Mouse (Mus musculus) hindbrain, postnatal 0 days (tissue): ENCODE measurements around the gene Ctcfl. TPM values are rescaled to one million over a fixed set of nuclear protein-coding genes. Genes with fewer than 3 reads are reported as not detected.

ENCODE experiments used
- ATAC-seq: fragments of 200-750 bp; cut with Nextera tagmentation; 2 replicates; pipeline ENCODE4 v1.8.0; 2017; ENCODE audit warnings: mild to moderate bottlenecking, moderate TSS enrichment, moderate library complexity
- DNase-seq: peaks from one replicate; pipeline ENCODE4 v3.0.0-alpha.2; 2015; ENCODE audit warnings: low spot score
- H3K27ac ChIP-seq: fragments of 300-500 bp; sonication (generic); 2 replicates; pipeline ENCODE4 v1.5.1; 2014; ENCODE audit warnings: mild to moderate bottlenecking
- H3K27me3 ChIP-seq: fragments of 300-500 bp; sonication (generic); 2 replicates; pipeline ENCODE4 v1.6.1; 2014; ENCODE audit warnings: low read length, mixed read lengths; ENCODE audit not compliant: insufficient read depth
- H3K36me3 ChIP-seq: fragments of 300-500 bp; sonication (generic); 2 replicates; pipeline ENCODE4 v1.6.1; 2014; ENCODE audit warnings: low read length, mixed read lengths; ENCODE audit not compliant: insufficient read depth
- H3K4me1 ChIP-seq: fragments of 300-500 bp; sonication (generic); 2 replicates; pipeline ENCODE4 v1.6.1; 2014; ENCODE audit warnings: antibody characterized with exemption, low read length, mixed read lengths; ENCODE audit not compliant: insufficient read depth
- H3K4me2 ChIP-seq: fragments of 300-500 bp; sonication (generic); 2 replicates; pipeline ENCODE4 v1.6.1; 2014; ENCODE audit warnings: low read depth, mild to moderate bottlenecking, low read length, moderate library complexity, mixed read lengths
- H3K4me3 ChIP-seq: fragments of 300-500 bp; sonication (generic); 2 replicates; pipeline ENCODE4 v1.5.1; 2014; ENCODE audit warnings: low read length
- H3K9ac ChIP-seq: fragments of 300-500 bp; sonication (generic); replicated peaks from 2 replicates; pipeline ENCODE4 v1.6.1; 2014; ENCODE audit warnings: mild to moderate bottlenecking, low read length, moderate library complexity, mixed read lengths
- H3K9me3 ChIP-seq: fragments of 300-500 bp; sonication (generic); 2 replicates; pipeline ENCODE4 v1.6.1; 2016; ENCODE audit warnings: low read length, mixed read lengths
- CTCF ChIP-seq: IDR thresholded peaks from 2 replicates; pipeline ENCODE4 v1.5.1; 2016; ENCODE audit warnings: antibody characterized with exemption, control low read depth, low read depth
- WGBS: fragments of 180-500 bp; shearing (Covaris S2); extraction: QIAGEN DNeasy Blood & Tissue Kit; methylation state at CpG from one replicate; pipeline ENCODE4 v1.1.7; 2014; 5-methylcytosine and 5-hydroxymethylcytosine counted together
- polyA plus RNA-seq: library from polyadenylated mRNA; unstranded; fragments of >200 nt; fragmentation: Nextera tagmentation; extraction: Ambion mirVana; gene quantifications from 2 replicates; pipeline ENCODE4 v1.2.1, GENCODE M21; 2015
- total RNA-seq: library from RNA; depleted of rRNA; stranded (reverse); fragments of >200 nt; gene quantifications from 2 replicates; pipeline ENCODE4 v1.2.3, GENCODE M21; 2014; rRNA removed

The Ctcfl gene
- total and polyA plus RNA-seq, 2 experiments from 2014 or later: not detected

DNA sequence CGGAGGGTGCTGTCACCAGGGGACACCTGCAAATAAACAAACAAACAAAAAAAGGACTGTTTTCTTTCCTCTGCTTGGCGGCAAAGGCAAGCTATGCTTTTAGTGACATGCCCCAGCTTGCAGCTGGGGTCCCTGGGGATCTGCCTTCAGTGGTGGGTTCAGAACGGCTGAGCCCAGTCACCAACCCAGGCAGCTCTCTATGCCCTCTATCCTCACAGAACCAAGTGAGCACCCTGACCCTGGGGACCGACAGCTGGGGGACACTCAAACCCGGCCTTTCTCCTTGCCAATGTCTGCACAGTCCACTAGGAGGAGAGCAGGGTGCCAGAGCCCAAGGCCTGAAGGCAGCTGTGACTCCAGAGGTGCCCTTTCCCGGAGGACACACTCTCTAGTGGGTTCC lies 69.5 kb downstream of the Ctcfl start:
- H3K36me3 ChIP-seq: no peaks in the 10 kb centered on the region
- H3K4me3 ChIP-seq: no peak overlapping the region
- no peak overlapping the region for H3K9ac ChIP-seq
- no peak overlapping the region for H3K4me2 ChIP-seq
- no peak for TF ChIP-seq CTCF
- WGBS: 58% methylated on average over 6 of the region's 6 CpGs
- H3K27me3 ChIP-seq: no peaks in the 10 kb centered on the region
- no peak overlapping the region for H3K27ac ChIP-seq
- ATAC-seq: no peak
- no peaks in the 10 kb centered on the region for H3K4me1 ChIP-seq
- DNase-seq: no peak
- H3K9me3 ChIP-seq: no peaks in the 10 kb centered on the region

DNA sequence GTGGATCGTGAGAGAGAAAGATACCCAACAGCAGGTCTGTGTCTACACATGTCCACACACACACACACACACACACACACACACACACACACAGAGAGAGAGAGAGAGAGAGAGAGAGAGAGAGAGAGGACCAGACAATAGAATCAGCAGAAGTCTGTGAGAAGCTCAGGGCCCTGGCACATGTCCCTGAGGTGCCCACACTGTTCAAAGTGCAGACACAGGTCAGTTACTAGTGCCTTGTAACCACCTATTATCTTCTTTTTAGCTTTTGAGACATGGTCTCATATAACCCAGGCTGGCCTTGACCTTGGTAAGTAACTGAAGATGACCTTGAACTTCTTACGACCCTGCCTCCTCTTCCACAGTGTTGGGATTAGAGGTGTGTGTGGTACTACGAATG lies 70.1 kb downstream of the Ctcfl start:
- no peak for ATAC-seq
- no peak overlapping the region for H3K4me2 ChIP-seq

GRCm38 (mm10) chr2:173048041-173048745 lies 71.1 kb downstream of the Ctcfl start:
- H3K27ac ChIP-seq: no peak overlapping the region
- H3K4me3 ChIP-seq: no peak overlapping the region
- ATAC-seq (no peak), DNase-seq (no peak)
- H3K27me3 ChIP-seq: no peaks in the 10 kb centered on the region
- H3K36me3 ChIP-seq: no peaks in the 10 kb centered on the region
- H3K4me2 ChIP-seq: no peak overlapping the region
- 47% methylated on average over 17 of the region's 17 CpGs for WGBS
- no peak for TF ChIP-seq CTCF
- no peak overlapping the region for H3K9ac ChIP-seq
- no peaks in the 10 kb centered on the region for H3K9me3 ChIP-seq
- no peaks in the 10 kb centered on the region for H3K4me1 ChIP-seq

More for the DNA sequence above, 70.1 kb downstream of the Ctcfl start:
- Histone ChIP-seq H3K9me3 (no peaks in the 10 kb centered on the region), H3K9ac (no peak overlapping the region), H3K4me1 (no peaks in the 10 kb centered on the region), H3K27me3 (no peaks in the 10 kb centered on the region), H3K4me3 (no peak overlapping the region), H3K27ac (no peak overlapping the region), H3K36me3 (no peaks in the 10 kb centered on the region)
- WGBS: 85% methylated on average over 3 of the region's 3 CpGs
- DNase-seq: no peak
- no peak for TF ChIP-seq CTCF

GRCm38 (mm10) chr2:173047471-173047870 lies 71.9 kb downstream of the Ctcfl start:
- no peak overlapping the region for H3K4me3 ChIP-seq
- ATAC-seq (no peak), DNase-seq (no peak)
- no peaks in the 10 kb centered on the region for H3K36me3 ChIP-seq
- no peaks in the 10 kb centered on the region for H3K27me3 ChIP-seq
- H3K27ac ChIP-seq: no peak overlapping the region
- H3K4me2 ChIP-seq: no peak overlapping the region
- H3K9ac ChIP-seq: no peak overlapping the region
- WGBS: 58% methylated on average over 5 of the region's 5 CpGs
- H3K9me3 ChIP-seq: no peaks in the 10 kb centered on the region
- TF ChIP-seq CTCF: no peak
- no peaks in the 10 kb centered on the region for H3K4me1 ChIP-seq

DNA sequence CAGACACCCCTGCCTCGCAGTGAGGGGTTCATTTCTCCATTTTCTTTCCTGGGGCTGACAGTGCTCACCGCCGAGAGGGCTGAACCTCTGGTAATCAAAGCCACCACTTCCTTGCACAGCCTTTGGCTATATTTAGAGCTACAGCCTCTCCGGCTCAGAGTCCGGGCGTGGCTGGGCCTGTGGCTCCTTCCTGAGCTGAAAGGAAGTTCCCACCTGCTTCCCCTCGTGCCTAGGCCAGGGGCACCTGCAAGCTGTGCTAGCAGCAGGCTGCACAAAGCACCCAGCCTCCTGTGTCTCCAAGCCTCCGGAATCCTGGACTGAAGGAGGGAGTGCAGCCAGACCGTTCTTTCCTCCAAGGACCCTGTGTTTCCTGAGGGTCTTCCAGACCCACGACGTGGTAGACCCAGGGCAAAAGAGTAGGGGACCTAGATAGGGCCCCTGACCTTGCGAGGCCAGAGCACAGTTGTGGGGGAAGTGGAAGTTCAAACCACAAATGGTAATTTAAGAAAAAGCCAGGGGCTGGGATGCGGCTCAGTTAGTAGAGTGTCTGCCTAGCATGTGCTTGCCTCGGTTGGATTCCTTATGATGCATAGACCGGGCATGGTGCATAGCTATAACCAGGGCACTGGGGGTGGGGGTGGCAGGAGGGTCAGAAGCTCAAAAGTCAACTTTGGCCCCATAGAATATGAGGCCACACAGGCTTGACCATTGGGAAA lies 72.6 kb downstream of the Ctcfl start:
- no peak for TF ChIP-seq CTCF
- Histone ChIP-seq H3K27ac (no peak overlapping the region), H3K27me3 (no peaks in the 10 kb centered on the region), H3K9me3 (no peaks in the 10 kb centered on the region), H3K9ac (no peak overlapping the region), H3K4me3 (no peak overlapping the region), H3K4me1 (no peaks in the 10 kb centered on the region), H3K4me2 (no peak overlapping the region), H3K36me3 (no peaks in the 10 kb centered on the region)
- no peak for DNase-seq
- no peak for ATAC-seq
- 81% methylated on average over 15 of the region's 15 CpGs for WGBS

GRCm38 (mm10) chr2:173044198-173044970 lies 74.9 kb downstream of the Ctcfl start:
- H3K9ac ChIP-seq: no peak overlapping the region
- 0 out of 2 replicates have a peak, but pooled peaks have one; percentile 36 for ATAC-seq
- no peak overlapping the region for H3K4me3 ChIP-seq
- no peak for TF ChIP-seq CTCF
- no peak for DNase-seq
- H3K4me2 ChIP-seq: no peak overlapping the region
- H3K27ac ChIP-seq: no peak overlapping the region
- H3K27me3 ChIP-seq: no peaks in the 10 kb centered on the region
- WGBS: 78% methylated on average over 18 of the region's 18 CpGs
- no peaks in the 10 kb centered on the region for H3K9me3 ChIP-seq
- H3K4me1 ChIP-seq: no peaks in the 10 kb centered on the region
- H3K36me3 ChIP-seq: no peaks in the 10 kb centered on the region

Other genes starting within 250 kb of the Ctcfl start
- gene Bmp7, start 179.2 kb downstream of the Ctcfl start, total RNA-seq: 24.1 and 25.1 TPM in 2 replicates
- 12.8 and 15.6 TPM in 2 replicates for gene Bmp7, start 179.2 kb downstream of the Ctcfl start, polyA plus RNA-seq
- gene Spo11, start 141.8 kb downstream of the Ctcfl start, total RNA-seq: 0.07 and 1.0 TPM in 2 replicates
- 0.86 and 0.96 TPM in 2 replicates for gene Spo11, start 141.8 kb downstream of the Ctcfl start, polyA plus RNA-seq
- gene Rae1, start 119.4 kb downstream of the Ctcfl start, total RNA-seq: 85.3 and 96.0 TPM in 2 replicates
- gene Rae1, start 119.4 kb downstream of the Ctcfl start, polyA plus RNA-seq: 112 and 116 TPM in 2 replicates
- 12.6 and 17.0 TPM in 2 replicates for gene Rbm38, start 99.0 kb downstream of the Ctcfl start, total RNA-seq
- 9.7 and 10.3 TPM in 2 replicates for gene Rbm38, start 99.0 kb downstream of the Ctcfl start, polyA plus RNA-seq
- gene Pck1, start 33.5 kb upstream of the Ctcfl start, total RNA-seq: 0.21 TPM in 1 of 2 replicates, not detected in the other
- gene Pck1, start 33.5 kb upstream of the Ctcfl start, polyA plus RNA-seq: not detected in 2 replicates
- not detected in 2 replicates for gene Zbp1, start 99.4 kb upstream of the Ctcfl start, total RNA-seq
- gene Zbp1, start 99.4 kb upstream of the Ctcfl start, polyA plus RNA-seq: 0.58 and 0.68 TPM in 2 replicates
- gene Pmepa1, start 157.0 kb upstream of the Ctcfl start, total RNA-seq: 7.7 and 16.0 TPM in 2 replicates
- 2.6 and 3.0 TPM in 2 replicates for gene Pmepa1, start 157.0 kb upstream of the Ctcfl start, polyA plus RNA-seq